Mouse (Mus musculus): Measurements from ENCODE around the gene Hrk. TPM values are rescaled to one million over a fixed set of nuclear protein-coding genes. Genes with fewer than 3 reads are reported as not detected.

Gene Hrk
- polyA plus RNA-seq, 1 experiment from 2014 or later, result 0.10 TPM

GRCm38 (mm10) chr5:118197421-118197820 lies 33.0 kb downstream of the Hrk start:
- no peaks in the 10 kb centered on the region for H3K27me3 ChIP-seq (ENCODE audit: control insufficient read depth, insufficient read depth, low read depth, low read length)
- no peak overlapping the region for H3K27ac ChIP-seq (ENCODE audit: low read length)
- no peaks in the 10 kb centered on the region for H3K9me3 ChIP-seq (ENCODE audit: control insufficient read depth, low read length)
- WGBS, result 75% methylated on average over 13 of the region's 13 CpGs
- H3K4me1 ChIP-seq (replicated peaks; ENCODE audit: control insufficient read depth, insufficient read depth, low read length), result no peaks in the 10 kb centered on the region
- H3K9ac ChIP-seq (ENCODE audit: low read length), result no peak overlapping the region
- H3K4me2 ChIP-seq (ENCODE audit: low read depth, low read length), result no peak overlapping the region
- H3K36me3 ChIP-seq (ENCODE audit: control insufficient read depth, insufficient read depth, low read length), result no peaks in the 10 kb centered on the region
- no peak for ATAC-seq (ENCODE audit: low read depth)
- no peak overlapping the region for H3K4me3 ChIP-seq (ENCODE audit: low read length)

GRCm38 (mm10) chr5:118199670-118200069 lies 35.2 kb downstream of the Hrk start:
- Histone ChIP-seq H3K9ac (ENCODE audit: low read length) (no peak overlapping the region), H3K4me2 (ENCODE audit: low read depth, low read length) (no peak overlapping the region), H3K9me3 (ENCODE audit: control insufficient read depth, low read length) (no peaks in the 10 kb centered on the region), H3K27ac (ENCODE audit: low read length) (no peak overlapping the region), H3K4me1 (replicated peaks; ENCODE audit: control insufficient read depth, insufficient read depth, low read length) (no peaks in the 10 kb centered on the region), H3K4me3 (ENCODE audit: low read length) (no peak overlapping the region), H3K27me3 (ENCODE audit: control insufficient read depth, insufficient read depth, low read depth, low read length) (no peaks in the 10 kb centered on the region), H3K36me3 (ENCODE audit: control insufficient read depth, insufficient read depth, low read length) (no peaks in the 10 kb centered on the region)
- 57% methylated on average over 5 of the region's 5 CpGs for WGBS
- no peak for ATAC-seq (ENCODE audit: low read depth)

DNA sequence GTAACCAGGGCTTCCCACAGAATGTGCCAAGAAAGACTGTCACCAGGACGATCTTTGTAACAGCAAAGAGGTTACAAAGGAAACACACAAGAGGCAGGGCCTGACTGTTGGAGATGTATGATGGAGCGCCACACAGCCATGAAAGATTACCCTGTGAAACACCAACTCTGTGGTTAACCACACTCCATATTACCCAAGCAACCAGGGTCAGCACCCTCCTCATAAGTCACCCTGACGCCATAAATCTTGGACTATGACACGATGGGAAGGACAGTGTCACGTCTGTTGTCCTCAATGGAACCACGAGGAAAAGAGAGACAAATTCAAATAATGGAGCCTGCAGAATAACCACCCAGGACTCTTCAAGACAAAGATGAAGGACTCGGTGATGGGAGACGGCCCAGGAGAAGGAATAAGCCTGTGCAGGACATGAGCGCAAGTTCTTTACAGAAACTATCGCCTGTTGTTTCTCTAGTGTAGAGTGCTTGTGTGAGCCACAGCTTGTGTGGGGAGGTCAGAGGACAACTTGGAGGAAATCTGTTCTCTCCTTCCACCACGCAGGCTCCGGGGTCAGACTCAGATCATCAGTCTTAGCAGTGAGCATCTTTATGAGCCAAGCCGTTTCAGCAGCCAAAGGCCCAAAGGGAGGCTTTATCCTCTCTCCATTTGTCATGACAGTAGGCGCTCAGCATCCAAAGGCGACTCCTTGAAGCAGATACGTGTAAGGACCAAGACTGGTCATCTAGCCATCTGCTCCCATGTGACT lies 40.4 kb downstream of the Hrk start:
- no peaks in the 10 kb centered on the region for H3K36me3 ChIP-seq (ENCODE audit: control insufficient read depth, insufficient read depth, low read length)
- WGBS, result 51% methylated on average over 16 of the region's 16 CpGs
- no peak overlapping the region for H3K4me2 ChIP-seq (ENCODE audit: low read depth, low read length)
- no peak overlapping the region for H3K9ac ChIP-seq (ENCODE audit: low read length)
- ATAC-seq (ENCODE audit: low read depth), result no peak
- no peaks in the 10 kb centered on the region for H3K4me1 ChIP-seq (replicated peaks; ENCODE audit: control insufficient read depth, insufficient read depth, low read length)
- no peaks in the 10 kb centered on the region for H3K27me3 ChIP-seq (ENCODE audit: control insufficient read depth, insufficient read depth, low read depth, low read length)
- no peak overlapping the region for H3K27ac ChIP-seq (ENCODE audit: low read length)
- no peaks in the 10 kb centered on the region for H3K9me3 ChIP-seq (ENCODE audit: control insufficient read depth, low read length)
- H3K4me3 ChIP-seq (ENCODE audit: low read length), result no peak overlapping the region

DNA sequence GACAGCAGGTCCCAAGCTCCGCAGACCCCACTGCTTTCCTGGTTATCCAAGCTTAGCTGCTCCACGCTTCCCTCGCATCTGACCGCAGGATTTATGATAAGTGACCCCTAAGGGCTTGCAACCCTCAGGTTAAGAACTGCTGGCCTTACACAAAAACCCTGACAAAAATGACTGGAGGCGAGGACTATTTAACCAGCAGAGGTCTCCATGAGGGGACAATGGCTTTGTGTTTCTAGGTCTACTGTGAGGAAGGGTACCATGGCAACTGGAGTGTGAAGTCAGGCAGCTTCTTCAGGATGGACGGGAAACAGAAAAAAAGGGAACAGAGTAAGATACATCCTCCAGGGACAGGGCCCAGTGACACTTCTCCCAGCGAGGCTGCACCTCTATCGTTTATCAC lies 41.4 kb downstream of the Hrk start:
- H3K4me3 ChIP-seq (ENCODE audit: low read length), result no peak overlapping the region
- H3K9ac ChIP-seq (ENCODE audit: low read length), result no peak overlapping the region
- WGBS, result 77% methylated on average over 8 of the region's 8 CpGs
- H3K4me2 ChIP-seq (ENCODE audit: low read depth, low read length), result no peak overlapping the region
- no peaks in the 10 kb centered on the region for H3K36me3 ChIP-seq (ENCODE audit: control insufficient read depth, insufficient read depth, low read length)
- ATAC-seq (ENCODE audit: low read depth), result no peak
- no peaks in the 10 kb centered on the region for H3K4me1 ChIP-seq (replicated peaks; ENCODE audit: control insufficient read depth, insufficient read depth, low read length)
- H3K27me3 ChIP-seq (ENCODE audit: control insufficient read depth, insufficient read depth, low read depth, low read length), result no peaks in the 10 kb centered on the region
- no peak overlapping the region for H3K27ac ChIP-seq (ENCODE audit: low read length)
- no peaks in the 10 kb centered on the region for H3K9me3 ChIP-seq (ENCODE audit: control insufficient read depth, low read length)

DNA sequence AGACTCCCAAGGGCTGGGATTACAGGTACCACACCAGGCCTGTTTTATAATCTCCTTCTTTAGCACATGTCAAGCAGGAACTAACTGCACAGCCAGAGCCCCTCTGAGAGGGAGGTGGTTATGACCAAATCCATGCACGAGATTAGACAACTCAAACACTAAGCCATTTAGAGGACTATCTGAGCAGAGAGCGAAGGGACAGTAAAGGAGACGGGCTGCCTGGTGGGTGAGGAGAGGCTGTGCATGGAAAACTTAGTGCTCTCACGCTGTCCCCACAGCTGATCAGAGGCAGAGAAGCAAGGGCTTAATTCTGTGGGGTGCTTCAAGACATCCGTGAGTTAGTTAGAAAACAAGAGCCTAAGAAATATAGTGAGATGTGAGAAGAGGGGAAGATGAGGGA lies 49.6 kb downstream of the Hrk start:
- ATAC-seq (ENCODE audit: low read depth), result peak; percentile 35; the same call in 1 of the 2 replicates

GRCm38 (mm10) chr5:118214418-118215154 lies 50.1 kb downstream of the Hrk start:
- no peak overlapping the region for H3K27ac ChIP-seq (ENCODE audit: low read length)
- WGBS, result 4% methylated on average over 24 of the region's 24 CpGs
- peak; percentile 90 for ATAC-seq (ENCODE audit: low read depth)
- H3K27me3 ChIP-seq (ENCODE audit: control insufficient read depth, insufficient read depth, low read depth, low read length), result no peaks in the 10 kb centered on the region
- peaks cover 3% of the 10 kb centered on the region for H3K4me1 ChIP-seq (replicated peaks; ENCODE audit: control insufficient read depth, insufficient read depth, low read length)
- H3K9ac ChIP-seq (ENCODE audit: low read length), result peak overlapping the region; percentile 46
- peak overlapping the region; percentile 74 for H3K4me2 ChIP-seq (ENCODE audit: low read depth, low read length)
- no peaks in the 10 kb centered on the region for H3K9me3 ChIP-seq (ENCODE audit: control insufficient read depth, low read length)
- H3K36me3 ChIP-seq (ENCODE audit: control insufficient read depth, insufficient read depth, low read length), result no peaks in the 10 kb centered on the region
- peak overlapping the region; percentile 44 for H3K4me3 ChIP-seq (ENCODE audit: low read length)

More for the DNA sequence above, 49.6 kb downstream of the Hrk start:
- H3K36me3 ChIP-seq (ENCODE audit: control insufficient read depth, insufficient read depth, low read length), result no peaks in the 10 kb centered on the region
- H3K4me1 ChIP-seq (replicated peaks; ENCODE audit: control insufficient read depth, insufficient read depth, low read length), result peaks cover 3% of the 10 kb centered on the region
- H3K27ac ChIP-seq (ENCODE audit: low read length), result no peak overlapping the region
- 23% methylated on average over 5 of the region's 5 CpGs for WGBS
- H3K27me3 ChIP-seq (ENCODE audit: control insufficient read depth, insufficient read depth, low read depth, low read length), result no peaks in the 10 kb centered on the region
- no peaks in the 10 kb centered on the region for H3K9me3 ChIP-seq (ENCODE audit: control insufficient read depth, low read length)
- peak overlapping the region; percentile 74 for H3K4me2 ChIP-seq (ENCODE audit: low read depth, low read length)
- H3K4me3 ChIP-seq (ENCODE audit: low read length), result peak overlapping the region; percentile 44
- no peak overlapping the region; the same call in 1 of the 2 replicates for H3K9ac ChIP-seq (ENCODE audit: low read length)

DNA sequence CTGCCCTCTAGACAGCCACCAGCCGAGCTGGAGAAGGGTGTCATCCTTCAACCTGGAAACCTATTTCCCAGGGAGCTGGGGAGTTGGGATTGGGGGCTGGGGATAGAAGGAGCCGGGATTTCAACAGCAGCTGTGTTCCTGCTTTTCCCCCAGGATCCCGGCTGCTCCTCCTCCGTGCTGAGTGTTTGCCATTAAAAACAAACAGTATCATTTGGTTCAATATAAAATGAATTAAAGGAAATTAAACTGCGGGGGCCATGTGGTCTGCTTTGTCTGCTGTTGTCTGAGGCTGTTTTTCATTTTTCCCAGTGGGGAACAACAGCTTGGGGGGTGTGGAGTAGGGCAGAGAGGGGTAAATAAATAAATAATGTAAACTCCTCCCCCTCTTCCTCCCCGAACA lies 53.0 kb downstream of the Hrk start:
- H3K9me3 ChIP-seq (ENCODE audit: control insufficient read depth, low read length), result no peaks in the 10 kb centered on the region
- H3K9ac ChIP-seq (ENCODE audit: low read length), result no peak overlapping the region
- H3K4me2 ChIP-seq (ENCODE audit: low read depth, low read length), result no peak overlapping the region
- no peaks in the 10 kb centered on the region for H3K27me3 ChIP-seq (ENCODE audit: control insufficient read depth, insufficient read depth, low read depth, low read length)
- H3K27ac ChIP-seq (ENCODE audit: low read length), result no peak overlapping the region
- no peak for ATAC-seq (ENCODE audit: low read depth)
- H3K4me1 ChIP-seq (replicated peaks; ENCODE audit: control insufficient read depth, insufficient read depth, low read length), result peaks cover 3% of the 10 kb centered on the region
- H3K4me3 ChIP-seq (ENCODE audit: low read length), result no peak overlapping the region
- H3K36me3 ChIP-seq (ENCODE audit: control insufficient read depth, insufficient read depth, low read length), result no peaks in the 10 kb centered on the region
- WGBS, result 47% methylated on average over 6 of the region's 6 CpGs

- no peaks in the 10 kb centered on the region for H3K36me3 ChIP-seq (ENCODE audit: control insufficient read depth, insufficient read depth, low read length)
- no peak overlapping the region for H3K4me3 ChIP-seq (ENCODE audit: low read length)
- no peak for ATAC-seq (ENCODE audit: low read depth)
- H3K27ac ChIP-seq (ENCODE audit: low read length), result no peak overlapping the region
- no peak overlapping the region for H3K9ac ChIP-seq (ENCODE audit: low read length)
- H3K4me2 ChIP-seq (ENCODE audit: low read depth, low read length), result no peak overlapping the region
- H3K9me3 ChIP-seq (ENCODE audit: control insufficient read depth, low read length), result no peaks in the 10 kb centered on the region
- H3K27me3 ChIP-seq (ENCODE audit: control insufficient read depth, insufficient read depth, low read depth, low read length), result no peaks in the 10 kb centered on the region
- 33% methylated on average over 9 of the region's 9 CpGs for whole genome bisulfite sequencing
- no peaks in the 10 kb centered on the region for H3K4me1 ChIP-seq (replicated peaks; ENCODE audit: control insufficient read depth, insufficient read depth, low read length)
Measured at GRCm38 (mm10) chr5:118223142-118223757, 58.8 kb downstream of the Hrk start.

DNA sequence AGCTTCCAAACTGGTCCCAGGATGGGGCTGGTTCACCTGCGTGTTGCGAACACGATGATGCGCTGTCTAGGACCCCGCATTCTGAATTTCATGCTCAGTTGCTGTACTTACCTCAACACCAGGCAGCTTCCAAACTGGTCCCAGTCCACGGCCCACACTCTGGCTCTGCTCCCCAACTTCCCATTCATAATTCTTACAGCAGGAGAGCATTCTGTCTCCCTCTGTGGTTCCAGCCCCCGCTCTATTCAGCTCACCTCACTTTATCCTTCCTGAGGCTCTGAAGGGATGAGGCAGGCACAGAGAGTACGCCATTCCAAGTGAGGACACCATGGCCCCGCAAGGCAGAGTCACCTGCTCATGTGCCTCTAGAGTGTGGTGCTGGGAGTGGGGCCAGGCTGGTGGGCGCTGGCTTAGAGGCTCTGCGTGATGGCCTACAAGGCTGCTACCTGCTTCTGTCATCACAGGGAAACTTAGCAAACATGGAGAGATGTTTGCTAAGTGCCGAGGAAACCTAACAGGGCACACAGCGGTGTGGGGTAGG lies 65.7 kb downstream of the Hrk start:
- 88% methylated on average over 13 of the region's 13 CpGs for WGBS

More for the DNA sequence above, 65.7 kb downstream of the Hrk start:
- no peaks in the 10 kb centered on the region for H3K36me3 ChIP-seq (ENCODE audit: control insufficient read depth, insufficient read depth, low read length)
- no peak overlapping the region for H3K4me3 ChIP-seq (ENCODE audit: low read length)
- H3K4me2 ChIP-seq (ENCODE audit: low read depth, low read length), result no peak overlapping the region
- no peaks in the 10 kb centered on the region for H3K4me1 ChIP-seq (replicated peaks; ENCODE audit: control insufficient read depth, insufficient read depth, low read length)
- H3K27ac ChIP-seq (ENCODE audit: low read length), result no peak overlapping the region
- ATAC-seq (ENCODE audit: low read depth), result no peak
- no peaks in the 10 kb centered on the region for H3K27me3 ChIP-seq (ENCODE audit: control insufficient read depth, insufficient read depth, low read depth, low read length)
- no peaks in the 10 kb centered on the region for H3K9me3 ChIP-seq (ENCODE audit: control insufficient read depth, low read length)
- no peak overlapping the region for H3K9ac ChIP-seq (ENCODE audit: low read length)

All from lung, embryonic 16.5 days (tissue).